Mouse (Mus musculus): ENCODE results near the gene Gm773. TPM values are rescaled to one million over a fixed set of nuclear protein-coding genes. Genes with fewer than 3 reads are reported as not detected.
"Not testable (repeated sequence)": the region's sequence is repeated elsewhere in the genome, so short reads cannot be mapped to it uniquely, and the experiment has no call there.

The Gm773 gene
- polyA plus RNA-seq (2012; rRNA removed) (not detected in 2 replicates), polyA plus RNA-seq (2014; fragmentation: Nextera tagmentation; extraction: Ambion mirVana) (not detected in 2 replicates)

DNA sequence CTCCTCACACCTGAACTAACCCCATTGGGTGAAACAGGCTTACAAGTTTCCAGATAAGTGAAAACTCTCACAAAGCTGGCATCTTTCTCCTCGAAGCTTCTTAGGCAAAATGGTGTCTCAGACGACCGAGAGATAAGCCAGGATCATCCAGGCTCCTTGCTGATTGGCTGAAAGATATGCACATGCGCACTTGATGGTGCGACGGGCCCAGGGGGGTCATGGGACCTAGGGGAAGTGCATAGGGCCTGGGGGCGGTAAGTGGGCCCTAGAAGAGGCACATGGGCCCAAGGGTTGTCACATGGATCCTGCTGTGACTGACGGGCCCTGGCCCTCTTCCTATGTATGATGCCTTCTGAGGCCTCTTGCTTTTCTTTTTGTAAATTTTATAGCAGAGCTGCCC is at the start of gene Gm773:
TSS of gene Gm773 (minus strand) at position 111 of the 400 bp plus-strand sequence.
- Histone ChIP-seq H3K27me3 (ENCODE audit: control insufficient read depth, insufficient read depth, low read length) (no peaks in the 10 kb centered on the region), H3K27ac (no peak within 1 kb of the TSS), H3K4me2 (ENCODE audit: low read depth) (no peak within 1 kb of the TSS), H3K4me3 (ENCODE audit: insufficient read depth in 1 of 2, low read depth in 2 of 2, low read length in 2 of 2) (no peak within 1 kb of the TSS), H3K36me3 (replicated peaks; ENCODE audit: control insufficient read depth, insufficient read depth, low read depth) (no peaks in the 10 kb centered on the region), H3K4me1 (replicated peaks; ENCODE audit: control insufficient read depth in 2 of 2, insufficient read depth in 2 of 2, low read length in 1 of 2) (no peaks in the 10 kb centered on the region), H3K9ac (replicated peaks) (no peak within 1 kb of the TSS), H3K9me3 (ENCODE audit: control insufficient read depth, low read length) (no peaks in the 10 kb centered on the region)
- ATAC-seq (ENCODE audit: insufficient read depth) = no peak
- 66% methylated on average over 8 of the region's 8 CpGs for WGBS (ENCODE audit: insufficient replicate concordance)
- TF ChIP-seq CTCF (IDR thresholded peaks at IDR 0.05; ENCODE audit: low read depth) = no peak
- no peak for TF ChIP-seq EP300 (IDR thresholded peaks at IDR 0.05; ENCODE audit: low read depth)
- DNase-seq (ENCODE audit: low read depth in 3 of 3, low spot score in 3 of 3) = no peak

DNA sequence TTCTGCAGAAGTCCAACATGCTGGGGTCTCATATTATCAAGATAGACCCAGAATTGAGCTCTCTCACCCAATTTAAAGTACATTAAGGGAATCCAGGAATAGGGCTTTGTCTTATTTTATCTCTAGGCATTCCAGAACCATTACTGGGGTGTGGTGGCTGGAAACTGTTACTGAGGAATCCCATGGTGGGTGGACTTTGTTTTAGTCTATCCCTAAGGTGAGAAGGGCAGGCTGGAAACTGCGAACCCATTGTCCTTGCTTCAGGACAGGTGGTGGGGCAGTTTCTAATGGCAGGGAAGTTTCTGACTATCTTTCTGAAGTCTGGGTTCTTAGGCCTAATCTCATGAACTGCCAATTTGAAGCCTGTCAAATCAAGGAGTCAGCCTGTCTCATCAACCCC is 26.2 kb downstream of the Gm773 start:
- not testable (repeated sequence) for ATAC-seq (ENCODE audit: insufficient read depth); H3K4me2 ChIP-seq (ENCODE audit: low read depth); DNase-seq (ENCODE audit: low read depth in 3 of 3, low spot score in 3 of 3); H3K4me1 ChIP-seq (replicated peaks; ENCODE audit: control insufficient read depth in 2 of 2, insufficient read depth in 2 of 2, low read length in 1 of 2); H3K9me3 ChIP-seq (ENCODE audit: control insufficient read depth, low read length); H3K27ac ChIP-seq; H3K27me3 ChIP-seq (ENCODE audit: control insufficient read depth, insufficient read depth, low read length); H3K4me3 ChIP-seq (ENCODE audit: insufficient read depth in 1 of 2, low read depth in 2 of 2, low read length in 2 of 2); H3K9ac ChIP-seq (replicated peaks); H3K36me3 ChIP-seq (replicated peaks; ENCODE audit: control insufficient read depth, insufficient read depth, low read depth)
- WGBS (ENCODE audit: insufficient replicate concordance) = no CpG with 5 or more reads among the region's 1 CpGs

DNA sequence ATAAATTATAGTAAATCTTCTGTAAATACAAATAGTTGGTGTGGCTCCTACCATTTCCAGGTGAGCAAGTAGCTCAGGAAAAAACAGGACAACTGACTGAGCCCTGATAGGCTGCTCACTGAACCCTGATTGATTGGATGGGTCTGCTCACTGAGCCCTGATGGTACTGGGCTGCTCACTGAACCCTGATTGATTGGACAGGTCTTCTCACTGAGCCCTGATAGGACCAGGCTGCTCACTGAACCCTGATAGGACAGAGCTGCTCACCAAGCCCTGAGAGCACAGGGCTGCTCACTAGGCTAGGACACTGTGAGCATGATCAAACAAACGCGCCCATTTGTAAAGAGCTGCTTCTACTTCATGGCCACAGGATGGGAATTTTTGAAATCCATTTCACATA is 61.3 kb downstream of the Gm773 start:
- no peak for DNase-seq (ENCODE audit: low read depth in 3 of 3, low spot score in 3 of 3)
- Histone ChIP-seq H3K27me3 (ENCODE audit: control insufficient read depth, insufficient read depth, low read length) (no peaks in the 10 kb centered on the region), H3K4me2 (ENCODE audit: low read depth) (no peak overlapping the region), H3K4me1 (replicated peaks; ENCODE audit: control insufficient read depth in 2 of 2, insufficient read depth in 2 of 2, low read length in 1 of 2) (no peaks in the 10 kb centered on the region), H3K9ac (replicated peaks) (no peak overlapping the region), H3K9me3 (ENCODE audit: control insufficient read depth, low read length) (no peaks in the 10 kb centered on the region), H3K36me3 (replicated peaks; ENCODE audit: control insufficient read depth, insufficient read depth, low read depth) (no peaks in the 10 kb centered on the region), H3K27ac (no peak overlapping the region), H3K4me3 (ENCODE audit: insufficient read depth in 1 of 2, low read depth in 2 of 2, low read length in 2 of 2) (no peak overlapping the region)
- no peak for ATAC-seq (ENCODE audit: insufficient read depth)
- TF ChIP-seq CTCF (IDR thresholded peaks at IDR 0.05; ENCODE audit: low read depth) (no peak), EP300 (IDR thresholded peaks at IDR 0.05; ENCODE audit: low read depth) (no peak)
- 79% methylated on average over 2 of the region's 2 CpGs for WGBS (ENCODE audit: insufficient replicate concordance)

Other genes with a start within 250 kb of the Gm773 start
- 0.05 and 0.31 TPM in 2 replicates for gene 3830403N18Rik, start 76.3 kb downstream of the Gm773 start, polyA plus RNA-seq (2012; rRNA removed)
- gene 3830403N18Rik, start 76.3 kb downstream of the Gm773 start, polyA plus RNA-seq (2014; fragmentation: Nextera tagmentation; extraction: Ambion mirVana) = 0.61 and 0.68 TPM in 2 replicates
- 0.36 and 0.48 TPM in 2 replicates for gene Zfp449, start 133.5 kb upstream of the Gm773 start, polyA plus RNA-seq (2012; rRNA removed)
- 0.64 and 0.70 TPM in 2 replicates for gene Zfp449, start 133.5 kb upstream of the Gm773 start, polyA plus RNA-seq (2014; fragmentation: Nextera tagmentation; extraction: Ambion mirVana)
- 0.06 and 0.18 TPM in 2 replicates for gene Smim10l2a, start 161.7 kb upstream of the Gm773 start, polyA plus RNA-seq (2012; rRNA removed)
- 0.25 and 0.29 TPM in 2 replicates for gene Smim10l2a, start 161.7 kb upstream of the Gm773 start, polyA plus RNA-seq (2014; fragmentation: Nextera tagmentation; extraction: Ambion mirVana)
- gene Gm2174, start 235.1 kb upstream of the Gm773 start, polyA plus RNA-seq (2012; rRNA removed) = not detected in 2 replicates
- 2.0 and 2.1 TPM in 2 replicates for gene Gm2174, start 235.1 kb upstream of the Gm773 start, polyA plus RNA-seq (2014; fragmentation: Nextera tagmentation; extraction: Ambion mirVana)
- 47.2 and 79.7 TPM in 2 replicates for gene Ints6l, start 242.0 kb upstream of the Gm773 start, polyA plus RNA-seq (2012; rRNA removed)
- gene Ints6l, start 242.0 kb upstream of the Gm773 start, polyA plus RNA-seq (2014; fragmentation: Nextera tagmentation; extraction: Ambion mirVana) = 35.0 and 36.4 TPM in 2 replicates

All from liver, embryonic 14.5 days (tissue).